Mouse (Mus musculus) MEL (cell line): ENCODE measurements around the gene Krtap5-2. TPM values are rescaled to one million over a fixed set of nuclear protein-coding genes. Genes with fewer than 3 reads are reported as not detected.

Experiments used
- DNase-seq: peaks from one replicate; pipeline ENCODE4 v3.0.0; 2011; ENCODE audit warnings: low read depth, low spot score
- H3K27ac ChIP-seq: 2 replicates; pipeline ENCODE4 v1.5.1; 2012; ENCODE audit warnings: low read depth, mild to moderate bottlenecking, control low read depth, low read length, moderate library complexity; ENCODE audit not compliant: control insufficient read depth
- H3K27me3 ChIP-seq, 2 experiments: fragments of 150-350 bp in 1 of 2; sonication (generic) in 1 of 2; 2 replicates each; pipeline ENCODE4 v1.6.1; 2012; ENCODE audit warnings: low read length in 2 of 2, mild to moderate bottlenecking in 2 of 2, improper control_type of control experiment in 1 of 2, moderate library complexity in 1 of 2; ENCODE audit not compliant: insufficient read depth in 2 of 2, control insufficient read depth in 1 of 2
- H3K36me3 ChIP-seq, 2 experiments: 2 replicates each; pipeline ENCODE4 v1.6.1; 2012 to 2014; ENCODE audit warnings: low read length in 2 of 2, improper control_type of control experiment in 1 of 2, inconsistent platforms in 1 of 2, mild to moderate bottlenecking in 1 of 2; ENCODE audit not compliant: insufficient read depth in 2 of 2, control insufficient read depth in 1 of 2
- H3K4me1 ChIP-seq, 2 experiments: fragments of 150-350 bp in 1 of 2; sonication (generic) in 1 of 2; 2 replicates each; pipeline ENCODE4 v1.6.1; 2012; ENCODE audit warnings: low read length in 2 of 2, improper control_type of control experiment in 1 of 2, mild to moderate bottlenecking in 1 of 2; ENCODE audit not compliant: insufficient read depth in 2 of 2, control insufficient read depth in 1 of 2
- H3K4me3 ChIP-seq, 2 experiments: fragments of 150-350 bp in 1 of 2; sonication (generic) in 1 of 2; 2 replicates each; pipeline ENCODE4 v1.5.1; 2012; ENCODE audit warnings: low read depth in 2 of 2, low read length in 2 of 2, mild to moderate bottlenecking in 2 of 2, moderate library complexity in 2 of 2, control low read depth in 1 of 2, improper control_type of control experiment in 1 of 2; ENCODE audit not compliant: control insufficient read depth in 1 of 2, insufficient read depth in 1 of 2
- H3K79me2 ChIP-seq: 2 replicates; pipeline ENCODE4 v1.6.1; 2012; ENCODE audit warnings: mild to moderate bottlenecking, low read length, moderate library complexity; ENCODE audit not compliant: control insufficient read depth, poor library complexity, insufficient read depth
- H3K9ac ChIP-seq: 2 replicates; pipeline ENCODE4 v1.6.1; 2012; ENCODE audit warnings: low read depth, mild to moderate bottlenecking, control low read depth, low read length, moderate library complexity; ENCODE audit not compliant: control insufficient read depth, poor library complexity, severe bottlenecking
- H3K9me3 ChIP-seq: fragments of 150-350 bp; sonication (generic); replicated peaks from 2 replicates; pipeline ENCODE4 v1.6.1; 2012; ENCODE audit warnings: mild to moderate bottlenecking, low read length, improper control_type of control experiment, moderate library complexity; ENCODE audit not compliant: insufficient read depth
- CTCF ChIP-seq, 3 experiments: IDR thresholded peaks in 2 of 3; conservative IDR thresholded peaks in 1 of 3; 2 replicates each; pipeline ENCODE4 v1.5.1; 2011 to 2012; ENCODE audit warnings: low read length in 3 of 3, low read depth in 2 of 3, mild to moderate bottlenecking in 2 of 3, improper control_type of control experiment in 1 of 3, inconsistent platforms in 1 of 3, mixed read lengths in 1 of 3, moderate library complexity in 1 of 3; ENCODE audit not compliant: control insufficient read depth in 1 of 3, insufficient read depth in 1 of 3, poor library complexity in 1 of 3, severe bottlenecking in 1 of 3
- ETS1 ChIP-seq: IDR thresholded peaks from 2 replicates; pipeline ENCODE4 v1.6.1; 2012; ENCODE audit warnings: low read depth, mild to moderate bottlenecking, inconsistent platforms, low read length, improper control_type of control experiment, moderate library complexity
- MAZ ChIP-seq: IDR thresholded peaks from 2 replicates; pipeline ENCODE4 v1.6.1; 2012; ENCODE audit warnings: low read depth, mild to moderate bottlenecking, inconsistent platforms, low read length, improper control_type of control experiment
- NELFE ChIP-seq: IDR thresholded peaks from 2 replicates; pipeline ENCODE4 v1.6.1; 2011; ENCODE audit warnings: low read depth, low read length, improper control_type of control experiment
- RAD21 ChIP-seq: IDR thresholded peaks from 2 replicates; pipeline ENCODE4 v1.6.1; 2011; ENCODE audit warnings: mild to moderate bottlenecking, low read depth, low read length, improper control_type of control experiment
- SIN3A ChIP-seq: IDR thresholded peaks from 2 replicates; pipeline ENCODE4 v1.6.1; 2012; ENCODE audit warnings: low read length, improper control_type of control experiment, inconsistent platforms
- USF1 ChIP-seq: IDR thresholded peaks from 2 replicates; pipeline ENCODE4 v1.6.1; 2014; ENCODE audit warnings: low read depth, mild to moderate bottlenecking, inconsistent platforms, low read length, improper control_type of control experiment, moderate library complexity
- ZMIZ1 ChIP-seq: IDR thresholded peaks from 2 replicates; pipeline ENCODE4 v1.6.1; 2012; ENCODE audit warnings: low read depth, mild to moderate bottlenecking, inconsistent platforms, low read length, improper control_type of control experiment, moderate library complexity
- polyA plus RNA-seq, 2 experiments: library from polyadenylated mRNA; stranded (reverse) in 1 of 2; unstranded in 1 of 2; fragments of >175 nt in 1 of 2; fragments of >200 nt in 1 of 2; gene quantifications; 2 replicates each; pipeline versions ENCODE4 v1.2.1 to v1.2.4; 2012; ENCODE audit warnings: low replicate concordance in 2 of 2, low read depth in 1 of 2; ENCODE audit not compliant: insufficient read length in 2 of 2, insufficient read depth in 1 of 2, missing spikeins in 1 of 2
- total RNA-seq: library from RNA; depleted of rRNA; stranded (reverse); fragments of 300-350 nt; gene quantifications from 2 replicates; pipeline ENCODE4 v1.2.3, GENCODE M21; 2012; rRNA removed

Krtap5-2 gene
- total and polyA plus RNA-seq, 3 experiments: not detected

DNA sequence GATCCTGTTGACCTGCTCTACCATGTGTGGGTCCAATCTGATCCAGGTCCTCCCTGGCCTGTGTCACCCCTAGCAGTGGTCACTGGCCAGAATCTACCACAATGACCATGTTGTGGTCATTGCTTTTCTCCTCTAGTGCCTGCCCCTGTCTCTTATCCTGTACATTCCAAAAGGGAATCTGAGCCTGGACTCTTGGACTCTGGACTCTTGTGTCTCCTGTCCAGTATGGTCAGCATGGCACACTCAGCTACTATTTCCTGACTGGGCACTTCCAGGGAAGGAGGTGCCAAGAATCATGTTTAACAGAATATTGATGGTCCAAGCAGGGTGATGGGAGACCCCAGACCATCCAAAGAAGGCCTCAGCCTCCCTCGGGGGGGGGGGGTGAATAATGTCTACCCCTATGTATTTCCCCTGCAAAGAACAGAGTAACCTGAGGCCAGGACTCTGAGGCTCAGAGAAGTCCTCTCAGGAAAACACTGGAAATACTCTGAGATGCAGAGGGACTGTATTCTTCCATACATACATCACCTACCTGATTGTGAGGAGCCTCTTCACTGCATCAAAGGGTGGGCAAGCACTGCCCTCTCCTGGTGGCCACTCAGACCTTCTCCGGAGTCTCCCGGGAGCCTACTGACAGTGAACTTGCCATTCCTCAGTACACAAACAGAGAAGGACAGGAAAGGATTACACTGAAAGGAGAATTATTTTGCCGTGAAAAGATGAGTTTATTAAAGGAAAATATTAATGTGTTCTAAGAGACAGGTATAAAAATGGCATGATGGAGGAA lies 41.4 kb downstream of the Krtap5-2 start:
- TF ChIP-seq RAD21 (peak; percentile 25), CTCF (IDR thresholded peaks at IDR 0.05 in 2 of 3, conservative IDR thresholded peaks at IDR 0.05 in 1 of 3; ENCODE audit: control insufficient read depth in 1 of 3, insufficient read depth in 1 of 3, low read depth in 2 of 3, low read length in 3 of 3, poor library complexity in 1 of 3, severe bottlenecking in 1 of 3) (peak in 2 of 3 experiments; percentile 31 to 44; a peak in 4 of 6 replicates), NELFE (no peak), ETS1 (no peak), USF1 (no peak), SIN3A (no peak), ZMIZ1 (no peak)
- TF ChIP-seq, all 39 proteins: peak for 2
- DNase-seq: no peak
- H3K79me2 ChIP-seq: no peaks in the 10 kb centered on the region
- H3K27ac ChIP-seq: no peak overlapping the region
- no peak overlapping the region for H3K9ac ChIP-seq
- H3K4me3 ChIP-seq: no peak overlapping the region
- H3K27me3 ChIP-seq: peaks cover 0 to 2% of the 10 kb centered on the region in 2 experiments; a peak in 2 of 4 replicates
- no peaks in the 10 kb centered on the region for H3K4me1 ChIP-seq
- H3K36me3 ChIP-seq: no peaks in the 10 kb centered on the region
- no peaks in the 10 kb centered on the region for H3K9me3 ChIP-seq

DNA sequence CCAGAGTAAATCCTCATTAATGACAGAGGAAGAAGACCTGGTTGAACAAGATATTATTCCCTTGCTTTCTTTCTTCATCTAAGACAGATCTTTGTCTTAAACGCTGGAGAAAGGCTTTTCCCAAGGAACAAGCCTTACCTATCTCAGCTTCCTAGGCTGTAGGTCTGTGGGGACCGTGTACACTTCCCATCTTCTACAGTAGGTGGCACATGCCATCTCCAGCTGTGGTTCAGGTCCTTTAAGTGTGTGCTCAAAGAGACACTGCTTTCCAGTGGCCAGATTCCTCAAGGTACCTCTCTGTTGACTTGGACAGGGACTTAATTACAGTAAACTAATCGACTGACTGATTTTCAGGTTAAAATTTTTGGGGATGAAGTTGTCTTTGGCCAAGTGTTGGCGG lies 47.0 kb downstream of the Krtap5-2 start:
- Histone ChIP-seq H3K27ac (no peak overlapping the region), H3K9me3 (no peaks in the 10 kb centered on the region), H3K4me1 (no peaks in the 10 kb centered on the region), H3K4me3 (no peak overlapping the region), H3K79me2 (no peaks in the 10 kb centered on the region), H3K9ac (no peak overlapping the region), H3K27me3 (peaks cover 0 to 2% of the 10 kb centered on the region in 2 experiments), H3K36me3 (no peaks in the 10 kb centered on the region)
- DNase-seq: no peak
- peak in 2 of 3 experiments; percentile 3 to 11; a peak in 2 of 6 replicates for TF ChIP-seq CTCF (IDR thresholded peaks at IDR 0.05 in 2 of 3, conservative IDR thresholded peaks at IDR 0.05 in 1 of 3; ENCODE audit: control insufficient read depth in 1 of 3, insufficient read depth in 1 of 3, low read depth in 2 of 3, low read length in 3 of 3, poor library complexity in 1 of 3, severe bottlenecking in 1 of 3)
- no peak for TF ChIP-seq MAZ
- TF ChIP-seq, all 39 proteins: peak for 1

Other genes with a start within 250 kb of the Krtap5-2 start
- gene Brsk2, start 226.3 kb downstream of the Krtap5-2 start, total RNA-seq: 0.19 and 0.39 TPM in 2 replicates
- gene Brsk2, start 226.3 kb downstream of the Krtap5-2 start, polyA plus RNA-seq: under 1 TPM in 1 of 2 experiments, not detected in 1; 0.13 TPM
- 33.6 and 33.9 TPM in 2 replicates for gene Mob2, start 114.9 kb downstream of the Krtap5-2 start, total RNA-seq
- gene Mob2, start 114.9 kb downstream of the Krtap5-2 start, polyA plus RNA-seq: 10 to 100 TPM in 1 of 2 experiments, not detected in 1; 45.2 TPM
- 0.20 and 0.23 TPM in 2 replicates for gene Dusp8, start 80.2 kb downstream of the Krtap5-2 start, total RNA-seq
- under 1 TPM in 1 of 2 experiments, not detected in 1; 0.31 TPM for gene Dusp8, start 80.2 kb downstream of the Krtap5-2 start, polyA plus RNA-seq
- not detected in 2 replicates for gene Gm45618, start 55.3 kb downstream of the Krtap5-2 start, total RNA-seq
- not detected for gene Gm45618, start 55.3 kb downstream of the Krtap5-2 start, polyA plus RNA-seq
- not detected in 2 replicates for gene Gm39115, start 40.0 kb downstream of the Krtap5-2 start, total RNA-seq
- not detected for gene Gm39115, start 40.0 kb downstream of the Krtap5-2 start, polyA plus RNA-seq
- gene Gm45337, start 31.4 kb downstream of the Krtap5-2 start, total RNA-seq: not detected in 2 replicates
- gene Gm45337, start 31.4 kb downstream of the Krtap5-2 start, polyA plus RNA-seq: not detected
- gene Gm29735, start 18.9 kb downstream of the Krtap5-2 start, total RNA-seq: not detected in 2 replicates
- gene Gm29735, start 18.9 kb downstream of the Krtap5-2 start, polyA plus RNA-seq: not detected
- not detected in 2 replicates for gene Gm4553, start 10.3 kb downstream of the Krtap5-2 start, total RNA-seq
- gene Gm4553, start 10.3 kb downstream of the Krtap5-2 start, polyA plus RNA-seq: not detected
- not detected in 2 replicates for gene Gm10153, start 14.4 kb upstream of the Krtap5-2 start, total RNA-seq
- not detected for gene Gm10153, start 14.4 kb upstream of the Krtap5-2 start, polyA plus RNA-seq
- gene Krtap5-3, start 25.4 kb upstream of the Krtap5-2 start, total RNA-seq: not detected in 2 replicates
- not detected for gene Krtap5-3, start 25.4 kb upstream of the Krtap5-2 start, polyA plus RNA-seq
- not detected in 2 replicates for gene Gm7579, start 35.9 kb upstream of the Krtap5-2 start, total RNA-seq
- not detected for gene Gm7579, start 35.9 kb upstream of the Krtap5-2 start, polyA plus RNA-seq
- gene Krtap5-5, start 54.0 kb upstream of the Krtap5-2 start, total RNA-seq: not detected in 2 replicates
- gene Krtap5-5, start 54.0 kb upstream of the Krtap5-2 start, polyA plus RNA-seq: not detected
- not detected in 2 replicates for gene Gm40460, start 65.1 kb upstream of the Krtap5-2 start, total RNA-seq
- gene Gm40460, start 65.1 kb upstream of the Krtap5-2 start, polyA plus RNA-seq: not detected
- not detected in 2 replicates for gene Gm2431, start 82.3 kb upstream of the Krtap5-2 start, total RNA-seq
- not detected for gene Gm2431, start 82.3 kb upstream of the Krtap5-2 start, polyA plus RNA-seq
- gene Gm4559, start 98.4 kb upstream of the Krtap5-2 start, total RNA-seq: not detected in 2 replicates
- not detected for gene Gm4559, start 98.4 kb upstream of the Krtap5-2 start, polyA plus RNA-seq
- gene Krtap5-1, start 121.1 kb upstream of the Krtap5-2 start, total RNA-seq: not detected in 2 replicates
- gene Krtap5-1, start 121.1 kb upstream of the Krtap5-2 start, polyA plus RNA-seq: not detected
- not detected in 2 replicates for gene Krtap5-4, start 127.5 kb upstream of the Krtap5-2 start, total RNA-seq
- not detected for gene Krtap5-4, start 127.5 kb upstream of the Krtap5-2 start, polyA plus RNA-seq
- not detected in 2 replicates for gene Ifitm10, start 197.7 kb upstream of the Krtap5-2 start, total RNA-seq
- gene Ifitm10, start 197.7 kb upstream of the Krtap5-2 start, polyA plus RNA-seq: under 1 TPM in 1 of 2 experiments, not detected in 1; 0.21 TPM
- gene Gm49369, start 206.7 kb upstream of the Krtap5-2 start, total RNA-seq: 3.2 and 8.1 TPM in 2 replicates
- gene Gm49369, start 206.7 kb upstream of the Krtap5-2 start, polyA plus RNA-seq: 10 to 100 TPM in 1 of 2 experiments, not detected in 1; 15.2 TPM
- gene Ctsd, start 212.0 kb upstream of the Krtap5-2 start, total RNA-seq: 112 and 115 TPM in 2 replicates
- gene Ctsd, start 212.0 kb upstream of the Krtap5-2 start, polyA plus RNA-seq: 100 to 1,000 TPM in 1 of 2 experiments, 10 to 100 TPM in 1; 89.3 to 179 TPM